Mouse (Mus musculus): ENCODE results near the gene Atrn. TPM values are rescaled to one million over a fixed set of nuclear protein-coding genes. Genes with fewer than 3 reads are reported as not detected.

The Atrn gene
- polyA plus RNA-seq, 1 experiment, result 4.7 TPM

DNA sequence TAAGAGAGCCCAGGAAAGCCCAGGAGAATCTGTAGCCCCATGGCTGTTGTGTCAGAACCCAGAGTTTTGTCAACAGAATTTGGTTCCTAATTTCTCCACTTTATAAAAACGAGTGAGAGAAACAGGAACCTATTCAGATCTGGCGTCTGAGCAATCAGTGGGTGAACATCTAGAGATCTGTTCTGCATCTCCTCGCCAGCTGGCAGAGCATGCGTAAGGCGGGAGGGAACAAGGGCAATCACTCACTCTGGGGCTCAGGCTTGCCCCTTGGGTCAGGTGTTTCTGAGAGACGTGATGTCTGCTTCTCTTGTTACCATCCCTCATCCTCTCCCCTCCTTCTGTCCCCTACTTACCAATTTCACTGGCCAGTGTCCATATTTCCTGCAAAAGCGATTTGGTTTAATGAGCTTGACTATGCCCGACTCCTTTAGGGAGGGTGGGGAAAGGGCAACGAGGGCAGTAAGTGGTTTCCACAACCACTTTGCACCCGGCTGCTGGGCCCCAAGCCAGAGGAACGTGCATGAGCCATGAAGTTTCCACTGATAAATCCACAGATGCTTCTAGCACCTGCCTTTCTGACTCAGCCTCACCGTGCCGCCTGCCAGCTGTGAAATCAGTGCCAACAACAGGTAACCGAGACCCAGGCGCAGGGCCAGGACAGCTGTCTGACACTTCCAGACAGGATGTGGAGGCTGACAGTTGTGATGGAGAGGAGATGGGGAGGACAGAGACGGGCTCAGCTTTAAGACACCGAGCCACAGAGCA is 131.1 kb downstream of the Atrn start:
- Histone ChIP-seq H3K36me3 (ENCODE audit: control insufficient read depth, insufficient read depth, low read length) (no peaks in the 10 kb centered on the region), H3K4me1 (ENCODE audit: control insufficient read depth, insufficient read depth, insufficient read length) (no peaks in the 10 kb centered on the region; the same call in 1 of the 2 replicates), H3K27ac (ENCODE audit: insufficient read depth, low read length) (no peak overlapping the region), H3K4me3 (ENCODE audit: extremely low read depth, insufficient read depth, insufficient read length) (no peak overlapping the region), H3K27me3 (ENCODE audit: control insufficient read depth, insufficient read depth, low read length) (no peaks in the 10 kb centered on the region; the same call in 1 of the 2 replicates)
- no peak for DNase-seq (ENCODE audit: low read depth in 1 of 2, low spot score in 2 of 2)
- TF ChIP-seq POLR2A (IDR thresholded peaks at IDR 0.05; ENCODE audit: low read depth, low read length) (no peak), CTCF (IDR thresholded peaks at IDR 0.05; ENCODE audit: extremely low read depth, insufficient read depth, insufficient read length, insufficient replicate concordance) (no peak)
- WGBS, result 20% methylated on average over 17 of the region's 17 CpGs

DNA sequence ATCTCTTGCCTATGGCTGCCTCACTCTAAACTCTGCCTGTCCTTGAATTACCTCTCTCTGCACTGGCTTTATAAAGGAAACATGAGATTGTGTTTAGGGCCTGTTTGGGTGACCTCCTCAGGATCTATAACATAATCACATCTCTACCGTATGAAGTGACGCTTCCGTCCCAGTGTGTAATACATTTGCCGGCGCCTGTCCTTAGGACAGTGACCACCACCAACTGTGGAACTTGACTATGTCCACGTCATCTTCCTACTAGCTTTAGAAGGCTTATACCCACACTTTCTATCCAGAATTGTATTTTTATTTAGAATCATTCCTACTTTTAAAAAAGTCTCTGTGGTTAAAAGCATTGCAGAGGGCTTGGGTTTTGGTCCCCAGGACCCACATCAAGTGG is 131.9 kb downstream of the Atrn start:
- Histone ChIP-seq H3K4me3 (ENCODE audit: extremely low read depth, insufficient read depth, insufficient read length) (no peak overlapping the region), H3K4me1 (ENCODE audit: control insufficient read depth, insufficient read depth, insufficient read length) (no peaks in the 10 kb centered on the region; the same call in 1 of the 2 replicates), H3K36me3 (ENCODE audit: control insufficient read depth, insufficient read depth, low read length) (no peaks in the 10 kb centered on the region), H3K27me3 (ENCODE audit: control insufficient read depth, insufficient read depth, low read length) (no peaks in the 10 kb centered on the region; the same call in 1 of the 2 replicates), H3K27ac (ENCODE audit: insufficient read depth, low read length) (no peak overlapping the region)
- TF ChIP-seq CTCF (IDR thresholded peaks at IDR 0.05; ENCODE audit: extremely low read depth, insufficient read depth, insufficient read length, insufficient replicate concordance) (no peak), POLR2A (IDR thresholded peaks at IDR 0.05; ENCODE audit: low read depth, low read length) (no peak)
- no peak for DNase-seq (ENCODE audit: low read depth in 1 of 2, low spot score in 2 of 2)
- WGBS, result 96% methylated on average over 6 of the region's 6 CpGs

DNA sequence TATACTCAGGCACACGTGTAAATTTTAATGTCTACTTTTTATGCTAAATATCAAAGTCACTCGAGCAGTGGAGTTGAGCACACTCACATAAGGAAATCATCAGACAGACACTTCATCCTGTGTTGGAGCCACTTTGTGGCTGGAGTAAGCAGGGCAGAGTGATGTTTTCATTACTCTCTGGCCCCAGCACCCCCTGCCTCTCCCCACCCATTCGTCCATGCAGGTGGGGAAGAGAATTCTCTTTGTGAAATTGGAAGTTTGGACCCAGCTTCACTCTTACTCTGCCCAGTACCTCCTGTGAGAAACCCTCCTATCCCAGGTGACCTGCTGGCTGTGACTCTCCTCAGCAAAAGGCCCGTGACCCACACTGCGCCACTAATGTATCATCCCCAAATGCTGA is 132.4 kb downstream of the Atrn start:
- no peak for TF ChIP-seq POLR2A (IDR thresholded peaks at IDR 0.05; ENCODE audit: low read depth, low read length)
- no peak for TF ChIP-seq CTCF (IDR thresholded peaks at IDR 0.05; ENCODE audit: extremely low read depth, insufficient read depth, insufficient read length, insufficient replicate concordance)
- no peaks in the 10 kb centered on the region; the same call in 1 of the 2 replicates for H3K27me3 ChIP-seq (ENCODE audit: control insufficient read depth, insufficient read depth, low read length)
- H3K36me3 ChIP-seq (ENCODE audit: control insufficient read depth, insufficient read depth, low read length), result no peaks in the 10 kb centered on the region
- 89% methylated on average over 5 of the region's 5 CpGs for WGBS
- no peak for DNase-seq (ENCODE audit: low read depth in 1 of 2, low spot score in 2 of 2)
- H3K27ac ChIP-seq (ENCODE audit: insufficient read depth, low read length), result no peak overlapping the region
- H3K4me1 ChIP-seq (ENCODE audit: control insufficient read depth, insufficient read depth, insufficient read length), result no peaks in the 10 kb centered on the region; the same call in 1 of the 2 replicates
- H3K4me3 ChIP-seq (ENCODE audit: extremely low read depth, insufficient read depth, insufficient read length), result no peak overlapping the region

DNA sequence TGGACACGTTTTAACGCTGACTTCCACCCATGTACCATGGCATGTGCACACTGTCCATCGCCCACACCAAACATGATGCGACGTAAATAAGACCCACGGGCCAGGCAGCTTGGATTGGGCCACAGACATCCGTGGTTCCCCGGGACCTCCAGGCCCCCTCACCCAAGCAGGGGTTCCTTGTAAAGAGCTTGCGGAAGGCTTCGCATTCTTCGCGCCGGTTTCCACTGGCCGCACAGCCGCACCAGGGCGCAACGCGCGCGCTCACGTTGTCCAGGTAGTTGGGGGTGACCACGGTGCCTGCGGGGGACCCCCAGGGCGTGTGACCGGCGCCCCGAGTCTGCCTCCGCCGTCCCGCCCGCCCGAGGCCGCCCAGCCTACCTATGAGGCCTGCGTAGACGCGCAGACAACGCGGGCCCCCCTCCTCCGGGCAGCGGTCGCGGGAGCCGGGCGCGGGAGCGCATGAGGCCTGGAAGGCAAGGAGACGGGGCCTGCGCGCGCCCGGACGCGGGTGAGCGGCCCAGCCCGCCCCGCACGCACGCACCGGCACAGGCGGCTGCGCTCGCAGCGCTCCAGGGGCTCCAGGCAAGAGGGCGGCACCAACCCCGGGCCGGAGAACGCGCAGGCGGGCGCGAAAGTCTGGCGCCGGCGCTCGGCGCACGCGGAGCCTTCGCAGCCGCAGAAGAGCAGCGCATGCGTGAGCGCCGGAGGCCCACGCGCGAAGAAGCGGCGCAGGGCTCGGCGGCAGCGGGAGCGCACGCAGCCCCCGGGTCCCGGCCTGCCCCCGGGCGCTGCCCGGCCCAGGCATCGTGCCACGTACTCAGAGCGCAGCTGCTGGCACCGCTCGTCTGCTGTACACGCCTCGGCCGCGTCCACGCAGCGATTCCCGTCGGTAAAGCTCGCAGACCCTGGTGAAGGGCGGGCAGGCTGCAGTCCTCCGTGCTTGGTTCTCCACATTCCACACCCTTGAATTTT is 134.8 kb downstream of the Atrn start:
- no peaks in the 10 kb centered on the region; the same call in 1 of the 2 replicates for H3K27me3 ChIP-seq (ENCODE audit: control insufficient read depth, insufficient read depth, low read length)
- 6% methylated on average over 105 of the region's 115 CpGs for WGBS
- H3K36me3 ChIP-seq (ENCODE audit: control insufficient read depth, insufficient read depth, low read length), result no peaks in the 10 kb centered on the region
- H3K4me3 ChIP-seq (ENCODE audit: extremely low read depth, insufficient read depth, insufficient read length), result peak overlapping the region; percentile 14; the same call in 1 of the 2 replicates
- TF ChIP-seq POLR2A (IDR thresholded peaks at IDR 0.05; ENCODE audit: low read depth, low read length) (no peak), CTCF (IDR thresholded peaks at IDR 0.05; ENCODE audit: extremely low read depth, insufficient read depth, insufficient read length, insufficient replicate concordance) (no peak)
- H3K4me1 ChIP-seq (ENCODE audit: control insufficient read depth, insufficient read depth, insufficient read length), result no peaks in the 10 kb centered on the region; the same call in 1 of the 2 replicates
- H3K27ac ChIP-seq (ENCODE audit: insufficient read depth, low read length), result no peak overlapping the region
- no peak for DNase-seq (ENCODE audit: low read depth in 1 of 2, low spot score in 2 of 2)

DNA sequence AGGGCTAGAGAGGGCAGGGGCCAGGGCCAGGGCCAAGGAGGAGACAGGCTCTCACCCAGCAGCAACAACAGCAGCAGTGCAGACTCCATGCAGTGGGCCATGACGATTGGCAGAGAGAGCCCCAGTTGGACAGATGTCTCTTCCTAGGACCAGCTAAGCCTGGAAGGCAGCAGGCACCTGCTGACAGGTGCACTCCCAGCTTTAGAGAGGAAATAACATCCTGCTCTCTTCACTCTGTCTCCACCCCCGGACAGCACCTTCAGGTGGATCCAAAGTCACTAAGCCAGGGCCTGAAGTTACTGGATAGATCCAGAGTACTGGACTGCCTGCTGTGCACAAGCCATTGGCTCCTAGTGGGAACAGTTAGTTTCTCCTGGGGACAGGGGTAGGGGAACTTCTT is 136.7 kb downstream of the Atrn start, which contains the start of gene Gfra4:
Gfra4 (minus strand) TSS at position 101 of the 400 bp plus-strand sequence.
- WGBS, result 81% methylated on average over 2 of the region's 2 CpGs
- DNase-seq (ENCODE audit: low read depth in 1 of 2, low spot score in 2 of 2), result no peak
- H3K27ac ChIP-seq (ENCODE audit: insufficient read depth, low read length), result no peak within 1 kb of the TSS
- TF ChIP-seq POLR2A (IDR thresholded peaks at IDR 0.05; ENCODE audit: low read depth, low read length) (no peak), CTCF (IDR thresholded peaks at IDR 0.05; ENCODE audit: extremely low read depth, insufficient read depth, insufficient read length, insufficient replicate concordance) (no peak)
- no peaks in the 10 kb centered on the region for H3K36me3 ChIP-seq (ENCODE audit: control insufficient read depth, insufficient read depth, low read length)
- H3K4me1 ChIP-seq (ENCODE audit: control insufficient read depth, insufficient read depth, insufficient read length), result no peaks in the 10 kb centered on the region; the same call in 1 of the 2 replicates
- H3K27me3 ChIP-seq (ENCODE audit: control insufficient read depth, insufficient read depth, low read length), result no peaks in the 10 kb centered on the region; the same call in 1 of the 2 replicates
- H3K4me3 ChIP-seq (ENCODE audit: extremely low read depth, insufficient read depth, insufficient read length), result no peak within 1 kb of the TSS

DNA sequence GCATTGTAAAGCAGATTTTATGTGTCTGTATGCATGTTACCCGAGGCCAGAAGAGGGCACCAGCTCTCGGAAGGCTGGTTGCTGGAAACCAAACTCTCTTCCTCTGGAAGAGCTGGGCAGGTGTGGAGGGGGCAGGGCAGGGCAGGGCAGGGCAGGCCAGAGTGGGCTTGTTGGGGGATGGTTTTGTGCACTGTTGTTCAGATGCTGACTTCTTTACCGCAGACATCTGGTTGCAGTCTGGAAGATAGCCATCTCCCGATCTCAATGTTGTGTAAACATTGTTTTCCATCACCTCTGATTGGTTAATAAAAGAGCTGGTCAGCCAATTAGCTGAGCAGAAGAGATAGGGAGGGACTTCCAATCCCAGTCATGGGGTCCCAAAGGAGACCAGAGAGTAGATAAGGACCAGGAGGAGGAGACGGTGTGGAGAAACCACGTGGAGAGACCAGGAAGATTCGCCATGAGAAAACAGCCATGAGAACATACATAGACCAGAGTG is 138.1 kb downstream of the Atrn start:
- no peak for DNase-seq (ENCODE audit: low read depth in 1 of 2, low spot score in 2 of 2)
- WGBS, result 35% methylated on average over 7 of the region's 7 CpGs
- H3K27me3 ChIP-seq (ENCODE audit: control insufficient read depth, insufficient read depth, low read length), result no peaks in the 10 kb centered on the region; the same call in 1 of the 2 replicates
- H3K4me3 ChIP-seq (ENCODE audit: extremely low read depth, insufficient read depth, insufficient read length), result no peak overlapping the region
- H3K36me3 ChIP-seq (ENCODE audit: control insufficient read depth, insufficient read depth, low read length), result no peaks in the 10 kb centered on the region
- no peak overlapping the region for H3K27ac ChIP-seq (ENCODE audit: insufficient read depth, low read length)
- no peaks in the 10 kb centered on the region; the same call in 1 of the 2 replicates for H3K4me1 ChIP-seq (ENCODE audit: control insufficient read depth, insufficient read depth, insufficient read length)
- no peak for TF ChIP-seq POLR2A (IDR thresholded peaks at IDR 0.05; ENCODE audit: low read depth, low read length)
- TF ChIP-seq CTCF (IDR thresholded peaks at IDR 0.05; ENCODE audit: extremely low read depth, insufficient read depth, insufficient read length, insufficient replicate concordance), result no peak
